17 mouse cellular contexts compared by ENCODE assay signal in genomic region chr9:13592701-13593100, GRCm38 (mm10).
DNase-seq lines count a peak whose midpoint lies in the region; TF ChIP-seq lines count a peak whose summit lies in the region.
"Had no signal": no experiment of that assay in that cellular context is flagged by ENCODE, and none has a peak within 500 bp of the region (broad histone marks: within the 10 kb centered on the region; RNA-seq: fewer than 3 reads in every experiment).

No protein-coding gene starts in this region.

- H3K4me1 ChIP-seq in lung, adult 2 months (ENCODE audit: control insufficient read depth, insufficient read depth, low read length): peaks cover 7% of the 10 kb centered on the region
- H3K4me1 ChIP-seq: embryonic facial prominence, embryonic 12.5 days; intestine, embryonic 15.5 days had no signal

- WGBS in lung, adult 2 months: 66% methylated on average over 10 of the region's 10 CpGs

- no peak for TF ChIP-seq POLR2A in lung, adult 2 months (IDR thresholded peaks at IDR 0.05; ENCODE audit: borderline replicate concordance, extremely low read depth, low read depth, low read length)

- H3K4me3 ChIP-seq in lung, adult 2 months (replicated peaks; ENCODE audit: extremely low read depth, low read depth, low read length): no peak overlapping the region
- H3K4me3 ChIP-seq: embryonic facial prominence, embryonic 12.5 days; forebrain, embryonic 15.5 days; heart, embryonic 13.5 days; hindbrain, embryonic 13.5 days; intestine, embryonic 15.5 days had no signal

- peak; percentile 90 for DNase-seq in heart, adult 11 months
- no peak for DNase-seq in heart, postnatal 4 days
- DNase-seq in lung, postnatal 36 days: peak; percentile 65
- no peak for DNase-seq in lung, adult 2 months
- peak; percentile 60 for DNase-seq in gastrocnemius, postnatal 25 days
- DNase-seq in skeletal muscle tissue, adult 2 months (ENCODE audit: low read depth, low spot score): peak; percentile 66
- DNase-seq in Muller cell, postnatal 12 days (ENCODE audit: inconsistent ontology term): no peak
- DNase-seq: adrenal gland, adult 8-10 months; adrenal gland, postnatal 36 days; cerebellum, adult 2 months; cerebellum, postnatal 10 days; heart, postnatal 36 days had no signal

- no peak for TF ChIP-seq CTCF in lung, adult 2 months (IDR thresholded peaks at IDR 0.05; ENCODE audit: insufficient read depth, low read length)

Comparison
In these comparisons a context has a peak if more than half of its experiments do, and no peak if none do; other contexts are left out.
1. DNase-seq: peak in heart, adult 11 months (single experiment), lung, postnatal 36 days (single experiment), gastrocnemius, postnatal 25 days (single experiment) and skeletal muscle tissue, adult 2 months (single experiment); none in heart, postnatal 4 days (single experiment), lung, adult 2 months (single experiment) and Muller cell, postnatal 12 days (single experiment).